Mouse (Mus musculus) liver, adult 2 months (tissue): ENCODE measurements around the gene Kif3c.

Source experiments
- CTCF ChIP-seq: fragments of 200-500 bp; IDR thresholded peaks from 2 replicates; pipeline ENCODE4 v1.5.1; 2011; ENCODE audit warnings: low read depth, low read length, control low read depth
- POLR2A ChIP-seq: fragments of 200-500 bp; IDR thresholded peaks from 2 replicates; pipeline ENCODE4 v1.6.1; 2011; ENCODE audit warnings: low read length, control low read depth; ENCODE audit not compliant: insufficient read depth; ENCODE audit errors: extremely low read depth

DNA sequence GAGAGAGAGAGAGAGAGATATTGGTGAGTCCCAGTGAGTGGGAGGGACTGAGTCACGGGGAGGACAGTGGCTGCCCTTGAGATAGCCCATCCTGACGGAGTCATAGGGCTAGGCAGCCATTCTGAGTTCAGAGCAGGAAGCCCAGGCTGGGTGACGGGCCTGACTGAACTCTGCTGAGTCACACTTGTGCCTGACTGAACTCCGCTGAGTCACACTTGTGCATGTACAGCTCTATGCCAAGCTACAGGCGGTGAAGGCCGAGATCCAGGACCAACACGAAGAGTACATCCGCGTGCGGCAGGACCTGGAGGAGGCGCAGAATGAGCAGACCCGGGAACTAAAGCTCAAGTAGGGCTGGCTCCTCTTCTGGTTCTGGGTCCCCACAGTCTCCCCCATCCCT is 24.5 kb downstream of the Kif3c start:
- no peak for TF ChIP-seq CTCF
- TF ChIP-seq POLR2A = no peak
